Mouse (Mus musculus) cerebellum, adult 11-12 months (tissue): ENCODE measurements around the gene Slc25a16.
"Not testable (repeated sequence)": the region's sequence is repeated elsewhere in the genome, so short reads cannot be mapped to it uniquely, and the experiment has no call there.

ENCODE experiments used
- DNase-seq: peaks from one replicate; pipeline ENCODE4 v3.0.0; 2022

The Slc25a16 gene

DNA sequence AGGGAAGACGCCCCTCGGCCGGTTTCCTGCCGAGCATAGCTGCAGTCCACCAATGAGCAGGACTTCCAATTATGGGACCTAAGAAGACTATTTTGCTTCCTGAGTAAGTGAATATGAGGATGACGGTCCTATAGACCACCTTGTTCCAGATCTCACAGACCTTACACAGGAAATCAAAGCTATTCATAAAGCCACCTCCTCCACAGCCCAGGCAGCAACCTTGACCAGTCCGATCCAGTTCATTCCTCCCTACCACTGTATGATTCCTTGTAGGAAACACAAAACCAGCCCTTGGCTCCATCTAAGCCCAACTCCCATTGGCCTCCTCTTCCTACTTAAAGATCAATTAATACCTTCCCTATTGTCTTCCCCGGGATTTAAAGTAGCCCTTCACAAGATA is 14.1 kb upstream of the Slc25a16 start:
- DNase-seq: no peak

DNA sequence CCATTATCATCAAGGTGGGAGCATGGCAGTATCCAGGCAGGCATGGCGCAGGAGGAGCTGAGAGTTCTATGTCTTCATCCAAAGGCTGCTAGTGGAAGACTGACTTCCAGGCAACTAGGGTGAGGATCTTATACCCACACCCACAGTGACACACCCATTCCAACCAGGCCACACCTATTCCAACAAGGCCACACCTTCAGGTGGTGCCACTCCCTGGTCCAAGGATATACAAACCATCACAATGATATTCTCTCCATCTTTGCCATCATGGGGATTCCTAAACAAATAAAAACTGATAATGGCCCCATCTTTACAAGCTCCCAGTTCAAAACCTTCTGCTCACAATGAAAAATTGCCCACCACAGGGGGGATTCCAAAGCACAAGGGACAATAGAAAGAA is 11.5 kb upstream of the Slc25a16 start, which contains the start of gene Tet1:
TSS of gene Tet1 (minus strand) at position 101 of the 400 bp plus-strand sequence.
- DNase-seq: not testable (repeated sequence)

DNA sequence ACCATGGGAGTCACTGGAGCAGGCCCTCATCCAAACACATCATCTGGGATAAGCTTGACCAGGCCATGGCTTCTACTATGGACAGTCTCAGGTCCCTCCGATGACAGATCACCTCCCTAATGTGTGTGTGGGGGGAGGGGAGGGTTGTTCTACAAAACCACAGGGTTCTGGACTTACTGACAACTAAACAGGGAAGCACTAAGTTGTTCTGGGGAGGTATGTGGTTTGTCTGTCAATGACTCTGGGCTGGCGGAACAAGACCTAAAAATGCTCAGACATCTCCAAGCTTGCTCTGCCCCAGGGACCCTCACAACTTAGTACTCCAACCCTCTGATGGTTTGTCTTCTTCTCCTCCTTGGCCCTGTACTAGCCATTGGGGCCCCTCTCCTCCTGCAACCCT is 9.3 kb upstream of the Slc25a16 start:
- DNase-seq: no peak

GRCm38 (mm10) chr10:62918985-62919384 is 1.4 kb upstream of the Slc25a16 start:
- DNase-seq: no peak

- no peak for DNase-seq
These were observed 328 bp downstream of the Slc25a16 start for GRCm38 (mm10) chr10:62920766-62921156.

GRCm38 (mm10) chr10:62924096-62924635 is 3.7 kb downstream of the Slc25a16 start:
- DNase-seq: no peak

DNA sequence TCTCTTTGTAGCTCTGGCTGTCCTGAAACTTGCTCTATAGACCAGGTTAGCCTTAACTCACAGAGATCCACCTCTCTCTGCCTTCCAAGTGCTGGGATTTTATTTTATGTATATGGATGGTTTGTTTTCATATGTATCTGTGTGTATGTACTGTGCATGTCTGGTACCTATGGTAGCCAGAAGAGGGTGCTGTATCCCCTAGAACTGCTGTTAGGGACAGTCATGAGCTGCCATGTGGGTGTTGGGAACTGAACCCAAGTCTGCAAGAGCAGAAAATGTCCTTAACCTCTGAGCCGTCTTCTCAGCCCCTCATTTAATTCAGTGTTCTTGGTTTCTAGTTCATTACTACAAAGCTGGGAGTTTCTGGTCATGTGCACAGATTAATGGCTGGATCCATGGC is 11.9 kb downstream of the Slc25a16 start:
- DNase-seq: no peak

- no peak for DNase-seq
These were observed 24.6 kb downstream of the Slc25a16 start for GRCm38 (mm10) chr10:62944975-62945580.

GRCm38 (mm10) chr10:62946738-62947471 is 26.5 kb downstream of the Slc25a16 start, which contains the start of gene Dna2:
Gene Dna2, plus strand, starts transcription at chr10:62947026.
- DNase-seq: peak; percentile 79

GRCm38 (mm10) chr10:62948551-62948950 is 28.1 kb downstream of the Slc25a16 start:
- no peak for DNase-seq

DNA sequence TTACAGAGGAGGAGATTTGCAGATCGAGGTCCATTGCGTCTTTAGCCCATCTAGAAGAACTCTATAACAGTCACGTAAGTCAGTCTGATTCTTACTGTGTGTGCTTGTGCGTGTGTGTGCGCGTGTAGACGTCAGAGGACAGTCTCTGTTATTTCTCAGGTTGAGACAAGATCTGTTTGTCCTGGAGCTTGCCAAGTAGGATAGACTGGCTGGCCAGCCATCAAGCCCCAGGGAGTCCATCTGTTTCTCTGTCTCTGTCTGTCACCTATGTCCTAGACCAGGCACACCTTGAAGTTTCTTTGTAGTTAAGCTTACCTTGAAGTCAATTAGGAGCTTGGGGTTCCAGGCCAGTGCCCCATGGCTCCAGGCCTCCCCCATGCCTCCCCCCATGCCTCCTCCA is 43.5 kb downstream of the Slc25a16 start:
- peak; percentile 77 for DNase-seq

DNA sequence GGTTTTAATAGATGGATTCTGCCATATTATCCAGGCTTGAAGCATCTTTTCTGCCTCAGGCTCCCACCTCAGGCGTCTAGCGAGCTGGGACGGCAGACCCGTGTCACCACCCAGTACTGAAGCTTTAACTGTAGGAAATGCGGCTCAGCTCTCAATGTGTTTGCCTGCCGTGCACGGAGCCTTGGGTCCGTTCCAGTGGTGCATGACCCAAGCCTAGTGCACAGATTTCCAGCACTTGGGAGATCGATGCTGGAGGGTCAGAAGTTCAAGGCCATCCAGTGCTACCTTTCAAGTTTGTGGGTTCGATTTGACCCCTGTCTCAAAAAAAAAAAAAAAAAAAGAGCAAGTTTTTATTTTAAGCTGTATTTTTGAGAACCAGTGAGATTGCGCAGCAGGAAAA is 45.4 kb downstream of the Slc25a16 start:
- no peak for DNase-seq

DNA sequence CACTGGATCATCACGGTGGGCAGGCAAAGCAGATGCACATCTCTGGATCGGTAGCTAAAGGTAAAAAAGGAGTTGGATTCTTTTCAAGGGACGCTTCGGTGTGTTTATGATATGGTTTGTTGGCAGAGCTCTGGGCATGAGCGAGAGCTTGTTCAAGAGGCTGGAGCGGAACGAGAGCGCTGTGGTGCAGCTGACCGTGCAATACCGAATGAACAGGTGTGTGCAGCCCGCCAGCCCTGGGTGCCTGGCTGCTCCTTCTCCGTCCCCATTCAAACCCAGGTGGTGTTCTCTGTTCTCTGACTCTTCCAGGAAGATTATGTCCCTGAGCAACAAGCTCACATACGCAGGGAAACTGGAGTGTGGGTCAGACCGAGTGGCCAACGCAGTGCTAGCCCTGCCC is 45.9 kb downstream of the Slc25a16 start:
- DNase-seq: peak; percentile 44

- peak; percentile 46 for DNase-seq
These were observed 51.4 kb downstream of the Slc25a16 start for GRCm38 (mm10) chr10:62971821-62972220.

DNA sequence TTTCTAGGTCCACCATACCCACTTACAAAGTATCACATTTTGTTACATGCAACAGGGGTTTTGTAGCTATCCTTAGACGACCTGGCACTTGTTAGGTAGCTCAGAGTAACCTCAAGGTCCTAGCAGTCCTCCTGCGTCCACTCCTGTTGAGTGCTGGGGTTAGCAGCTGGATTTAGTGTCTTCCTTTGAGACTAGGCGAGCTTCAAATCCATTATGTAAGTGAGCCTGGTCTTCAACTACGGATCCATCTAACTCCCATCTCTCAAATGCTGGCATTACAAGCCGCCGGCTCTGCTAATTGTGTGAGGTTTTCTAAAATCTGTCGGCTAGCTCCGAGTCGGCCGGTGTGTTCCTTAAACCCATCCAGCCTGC is 59.2 kb downstream of the Slc25a16 start:
- DNase-seq: no peak

- peak; percentile 95 for DNase-seq
These were observed 59.9 kb downstream of the Slc25a16 start, which contains the start of gene Rufy2 for GRCm38 (mm10) chr10:62980039-62980954. Gene Rufy2, plus strand, starts transcription at chr10:62980223.

DNA sequence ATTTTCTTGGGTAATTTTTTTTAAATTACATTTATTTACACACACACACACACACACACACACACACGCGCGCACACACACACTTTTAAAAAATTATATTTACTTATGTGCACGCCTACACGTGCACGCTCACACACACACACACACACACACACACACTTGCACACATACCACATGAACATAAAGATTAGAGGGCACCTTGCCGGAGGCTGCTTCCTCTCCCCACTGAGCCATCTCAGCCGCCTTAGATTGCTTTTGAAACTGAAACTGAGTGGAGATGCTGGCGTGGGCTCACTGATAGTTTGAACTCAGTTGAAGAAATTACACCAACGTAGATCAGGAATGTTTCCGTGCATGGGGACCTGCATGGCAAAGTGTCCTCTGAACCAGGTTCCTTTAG is 63.6 kb downstream of the Slc25a16 start:
- no peak for DNase-seq

DNA sequence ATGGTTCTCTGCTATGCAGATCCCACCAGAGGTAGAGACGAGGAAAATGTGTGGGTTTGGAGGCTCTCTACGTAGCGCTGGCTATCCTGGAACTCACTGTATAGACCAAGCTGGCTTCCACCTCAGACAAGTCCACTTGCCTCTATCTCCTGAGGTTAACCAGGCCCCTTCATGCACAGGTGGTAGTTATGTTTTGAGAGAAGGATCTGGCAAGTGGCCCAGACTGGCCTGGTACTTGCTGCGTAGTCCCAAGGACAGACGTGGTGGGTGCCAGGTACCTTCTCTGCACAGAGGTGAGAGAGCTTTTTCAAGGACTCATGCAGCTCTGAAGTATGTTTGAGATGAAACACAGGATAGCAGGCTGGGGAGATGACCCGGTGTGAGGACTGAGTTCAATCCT is 64.1 kb downstream of the Slc25a16 start:
- peak; percentile 40 for DNase-seq

DNA sequence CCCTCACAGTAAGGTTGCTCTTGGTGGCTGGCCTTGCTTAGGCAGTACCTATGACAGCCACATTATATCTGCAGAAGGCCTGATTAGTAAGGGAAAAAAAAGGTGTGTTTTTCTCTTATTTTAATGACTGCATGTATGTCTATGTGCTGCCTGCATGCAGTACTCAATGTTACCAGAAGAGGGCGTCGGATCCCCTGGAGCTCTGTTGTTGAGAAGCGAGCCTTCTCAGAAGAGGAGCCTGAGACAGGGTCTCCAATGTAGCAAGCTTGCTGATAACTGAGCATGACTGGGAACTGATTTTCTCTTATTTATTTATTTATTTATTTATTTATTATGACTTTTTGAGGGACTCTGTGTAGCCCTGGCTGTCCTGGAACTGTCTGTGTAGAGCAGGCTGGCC is 66.9 kb downstream of the Slc25a16 start:
- DNase-seq: no peak

DNA sequence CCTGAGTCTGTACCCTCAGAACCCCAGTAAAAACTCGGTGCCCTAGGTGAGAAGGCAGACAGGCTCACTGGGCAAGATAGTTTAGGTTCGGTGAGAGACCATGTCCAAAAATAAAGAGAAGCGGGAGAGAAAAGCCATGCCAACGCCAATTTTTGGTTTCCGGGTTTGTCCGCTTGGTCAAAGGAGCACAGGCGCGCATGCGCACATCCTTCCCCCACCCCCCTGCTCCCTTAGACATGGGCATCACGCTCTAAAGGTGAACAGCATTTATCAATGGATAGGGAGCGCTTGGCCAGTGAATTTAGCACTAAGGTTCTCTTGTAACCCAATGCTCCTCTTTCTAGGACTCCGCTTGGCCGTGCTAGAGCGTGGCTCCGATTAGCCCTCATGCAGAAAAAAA is 70.2 kb downstream of the Slc25a16 start:
- no peak for DNase-seq

DNA sequence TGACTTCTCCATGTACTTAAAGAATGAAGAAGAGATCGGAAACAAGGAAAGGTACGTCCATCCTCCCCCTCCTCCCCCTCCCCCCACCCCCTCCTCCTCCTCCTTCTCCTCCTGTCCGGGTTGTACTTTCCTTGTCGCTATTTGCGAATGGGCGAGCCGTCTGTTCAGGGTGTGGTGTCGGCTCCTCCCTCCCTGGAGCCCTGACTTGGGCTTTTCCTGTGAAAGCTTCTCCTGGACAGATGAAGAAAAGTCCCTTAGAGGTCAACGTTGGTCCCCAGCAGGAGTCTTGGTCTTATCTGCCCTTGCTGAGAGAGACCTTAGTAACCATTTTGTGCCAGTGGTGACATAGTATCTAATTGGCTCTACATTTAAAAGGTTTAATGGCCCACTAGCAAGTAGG is 73.6 kb downstream of the Slc25a16 start:
- DNase-seq: no peak
